Mouse (Mus musculus) lung, embryonic 16.5 days (tissue): ENCODE measurements around the gene Tacr2. TPM values are rescaled to one million over a fixed set of nuclear protein-coding genes. Genes with fewer than 3 reads are reported as not detected.

Experiments used
- ATAC-seq: fragments of 200-750 bp; cut with Nextera tagmentation; 2 replicates; pipeline ENCODE4 v1.8.0; 2017; ENCODE audit warnings: low read depth, mild to moderate bottlenecking, moderate library complexity
- H3K27ac ChIP-seq: fragments of 300-500 bp; sonication (generic); 2 replicates; pipeline ENCODE4 v1.5.1; 2014; ENCODE audit warnings: mild to moderate bottlenecking, control low read depth, low read length
- H3K27me3 ChIP-seq: fragments of 300-500 bp; sonication (generic); 2 replicates; pipeline ENCODE4 v1.6.1; 2014; ENCODE audit warnings: low read depth, low read length, mixed read lengths; ENCODE audit not compliant: control insufficient read depth, insufficient read depth
- H3K36me3 ChIP-seq: fragments of 300-500 bp; sonication (generic); 2 replicates; pipeline ENCODE4 v1.6.1; 2014; ENCODE audit warnings: low read length; ENCODE audit not compliant: control insufficient read depth, insufficient read depth
- H3K4me1 ChIP-seq: fragments of 300-500 bp; sonication (generic); replicated peaks from 2 replicates; pipeline ENCODE4 v1.6.1; 2014; ENCODE audit warnings: low read length, mixed read lengths; ENCODE audit not compliant: control insufficient read depth, insufficient read depth
- H3K4me2 ChIP-seq: fragments of 300-500 bp; sonication (generic); 2 replicates; pipeline ENCODE4 v1.6.1; 2014; ENCODE audit warnings: low read depth, low read length, control low read depth
- H3K4me3 ChIP-seq: fragments of 300-500 bp; sonication (generic); 2 replicates; pipeline ENCODE4 v1.5.1; 2014; ENCODE audit warnings: mild to moderate bottlenecking, low read length, control low read depth
- H3K9ac ChIP-seq: fragments of 300-500 bp; sonication (generic); 2 replicates; pipeline ENCODE4 v1.6.1; 2014; ENCODE audit warnings: low read length, control low read depth
- H3K9me3 ChIP-seq: fragments of 300-500 bp; sonication (generic); 2 replicates; pipeline ENCODE4 v1.6.1; 2016; ENCODE audit warnings: low read length; ENCODE audit not compliant: control insufficient read depth
- WGBS: fragments of 180-500 bp; shearing (Covaris S2); extraction: QIAGEN DNeasy Blood & Tissue Kit; methylation state at CpG from one replicate; pipeline ENCODE4 v1.1.7; 2014; 5-methylcytosine and 5-hydroxymethylcytosine counted together
- polyA plus RNA-seq: library from polyadenylated mRNA; unstranded; fragments of >200 nt; fragmentation: Nextera tagmentation; extraction: Ambion mirVana; gene quantifications from 2 replicates; pipeline ENCODE4 v1.2.1, GENCODE M21; 2015

Gene Tacr2
- polyA plus RNA-seq, 1 experiment from 2014 or later = 0.87 TPM

- no peaks in the 10 kb centered on the region for H3K36me3 ChIP-seq
- no peaks in the 10 kb centered on the region for H3K27me3 ChIP-seq
- no peak overlapping the region for H3K4me2 ChIP-seq
- peak; percentile 34; the same call in 1 of the 2 replicates for ATAC-seq
- H3K4me1 ChIP-seq = peaks cover 3% of the 10 kb centered on the region
- no peak overlapping the region for H3K27ac ChIP-seq
- H3K9ac ChIP-seq = no peak overlapping the region
- no peaks in the 10 kb centered on the region for H3K9me3 ChIP-seq
- WGBS = 31% methylated on average over 3 of the region's 3 CpGs
- no peak overlapping the region for H3K4me3 ChIP-seq
Observed at GRCm38 (mm10) chr10:62306483-62306882, 54.2 kb downstream of the Tacr2 start.

GRCm38 (mm10) chr10:62308896-62309491 is 56.8 kb downstream of the Tacr2 start:
- H3K36me3 ChIP-seq = no peaks in the 10 kb centered on the region; the same call in 1 of the 2 replicates
- H3K4me1 ChIP-seq = peaks cover 7% of the 10 kb centered on the region
- H3K9me3 ChIP-seq = no peaks in the 10 kb centered on the region
- H3K27me3 ChIP-seq = no peaks in the 10 kb centered on the region
- no peak overlapping the region for H3K9ac ChIP-seq
- no peak overlapping the region for H3K4me2 ChIP-seq
- no peak overlapping the region for H3K4me3 ChIP-seq
- no peak for ATAC-seq
- no peak overlapping the region for H3K27ac ChIP-seq
- WGBS = 86% methylated on average over 11 of the region's 11 CpGs

GRCm38 (mm10) chr10:62309593-62309992 is 57.4 kb downstream of the Tacr2 start:
- 89% methylated on average over 5 of the region's 5 CpGs for WGBS
- Histone ChIP-seq H3K27me3 (no peaks in the 10 kb centered on the region), H3K4me1 (peaks cover 7% of the 10 kb centered on the region), H3K9ac (no peak overlapping the region), H3K27ac (no peak overlapping the region), H3K4me2 (no peak overlapping the region), H3K36me3 (no peaks in the 10 kb centered on the region; the same call in 1 of the 2 replicates), H3K4me3 (no peak overlapping the region), H3K9me3 (no peaks in the 10 kb centered on the region)
- no peak for ATAC-seq

- Histone ChIP-seq H3K9me3 (no peaks in the 10 kb centered on the region), H3K4me3 (no peak overlapping the region), H3K27me3 (no peaks in the 10 kb centered on the region), H3K36me3 (no peaks in the 10 kb centered on the region; the same call in 1 of the 2 replicates), H3K4me1 (peaks cover 7% of the 10 kb centered on the region), H3K27ac (no peak overlapping the region), H3K4me2 (no peak overlapping the region), H3K9ac (no peak overlapping the region)
- peak; percentile 52; the same call in 1 of the 2 replicates for ATAC-seq
- WGBS = 55% methylated on average over 10 of the region's 10 CpGs
Observed at GRCm38 (mm10) chr10:62310259-62311039, 58.2 kb downstream of the Tacr2 start.

GRCm38 (mm10) chr10:62311464-62311863 is 59.2 kb downstream of the Tacr2 start:
- H3K36me3 ChIP-seq = no peaks in the 10 kb centered on the region; the same call in 1 of the 2 replicates
- peak overlapping the region; percentile 23; the same call in 1 of the 2 replicates for H3K9ac ChIP-seq
- peak; percentile 39; the same call in 1 of the 2 replicates for ATAC-seq
- H3K4me2 ChIP-seq = 0 out of 2 replicates have a peak overlapping the region, but pooled peaks have one; percentile 28
- no peaks in the 10 kb centered on the region for H3K27me3 ChIP-seq
- no peaks in the 10 kb centered on the region for H3K9me3 ChIP-seq
- WGBS = 32% methylated on average over 6 of the region's 6 CpGs
- H3K4me1 ChIP-seq = peaks cover 7% of the 10 kb centered on the region
- no peak overlapping the region for H3K4me3 ChIP-seq
- H3K27ac ChIP-seq = peak overlapping the region; percentile 19; the same call in 1 of the 2 replicates

- H3K9me3 ChIP-seq = no peaks in the 10 kb centered on the region
- ATAC-seq = no peak
- H3K4me3 ChIP-seq = no peak overlapping the region
- no peaks in the 10 kb centered on the region; the same call in 1 of the 2 replicates for H3K36me3 ChIP-seq
- WGBS = 79% methylated on average over 10 of the region's 10 CpGs
- H3K27ac ChIP-seq = no peak overlapping the region
- no peaks in the 10 kb centered on the region for H3K27me3 ChIP-seq
- H3K9ac ChIP-seq = no peak overlapping the region
- H3K4me1 ChIP-seq = peaks cover 7% of the 10 kb centered on the region
- H3K4me2 ChIP-seq = no peak overlapping the region
Observed at GRCm38 (mm10) chr10:62313140-62313539, 60.9 kb downstream of the Tacr2 start.

- H3K9me3 ChIP-seq = no peaks in the 10 kb centered on the region
- no peak overlapping the region for H3K4me3 ChIP-seq
- H3K27ac ChIP-seq = no peak overlapping the region
- H3K4me2 ChIP-seq = no peak overlapping the region
- H3K27me3 ChIP-seq = no peaks in the 10 kb centered on the region
- H3K36me3 ChIP-seq = no peaks in the 10 kb centered on the region; the same call in 1 of the 2 replicates
- peaks cover 7% of the 10 kb centered on the region for H3K4me1 ChIP-seq
- ATAC-seq = no peak
- no peak overlapping the region for H3K9ac ChIP-seq
- 50% methylated on average over 15 of the region's 15 CpGs for WGBS
Observed at GRCm38 (mm10) chr10:62313885-62314424, 61.7 kb downstream of the Tacr2 start.
